Mouse (Mus musculus) erythroblast, embryonic 14.5 days (primary cell): Measurements from ENCODE around the gene Pitpnm2.

ENCODE experiments used
- GATA1 ChIP-seq: IDR thresholded peaks from 2 replicates; pipeline ENCODE4 v1.6.1; 2012; ENCODE audit warnings: low read length, inconsistent platforms, mixed read lengths
- TAL1 ChIP-seq: IDR thresholded peaks from 3 replicates; pipeline ENCODE4 v1.6.1; 2012; ENCODE audit warnings: low read length, inconsistent platforms, mixed read lengths

DNA sequence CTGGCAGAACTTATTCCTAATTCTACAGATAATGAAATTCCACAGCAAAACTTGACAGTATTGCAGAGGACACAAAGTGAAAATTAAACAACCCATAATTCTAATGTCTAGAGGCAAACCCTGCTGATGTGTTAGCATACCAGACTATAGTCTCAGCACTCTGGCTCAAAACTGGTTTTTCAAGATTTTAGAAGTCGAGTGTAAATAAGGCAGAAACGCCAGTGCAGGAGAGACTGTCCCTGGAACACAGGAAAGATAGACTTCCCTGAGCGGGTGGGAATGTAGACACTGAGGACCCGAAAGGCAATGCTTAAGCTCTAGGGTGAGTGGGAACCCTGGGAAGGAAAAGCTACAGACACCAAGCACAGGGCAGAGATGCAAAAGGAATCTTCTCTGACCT is 12.5 kb upstream of the Pitpnm2 start:
- TF ChIP-seq TAL1 (no peak), GATA1 (no peak)
